Mouse (Mus musculus) lung, postnatal 0 days (tissue): ENCODE measurements around the gene Cpm.

Source experiments
- CTCF ChIP-seq: IDR thresholded peaks from 2 replicates; pipeline ENCODE4 v1.5.1; 2016; ENCODE audit warnings: antibody characterized with exemption, mild to moderate bottlenecking
- EP300 ChIP-seq: IDR thresholded peaks from 2 replicates; pipeline ENCODE4 v1.6.1; 2016; ENCODE audit warnings: antibody characterized with exemption, mild to moderate bottlenecking, control low read depth

DNA sequence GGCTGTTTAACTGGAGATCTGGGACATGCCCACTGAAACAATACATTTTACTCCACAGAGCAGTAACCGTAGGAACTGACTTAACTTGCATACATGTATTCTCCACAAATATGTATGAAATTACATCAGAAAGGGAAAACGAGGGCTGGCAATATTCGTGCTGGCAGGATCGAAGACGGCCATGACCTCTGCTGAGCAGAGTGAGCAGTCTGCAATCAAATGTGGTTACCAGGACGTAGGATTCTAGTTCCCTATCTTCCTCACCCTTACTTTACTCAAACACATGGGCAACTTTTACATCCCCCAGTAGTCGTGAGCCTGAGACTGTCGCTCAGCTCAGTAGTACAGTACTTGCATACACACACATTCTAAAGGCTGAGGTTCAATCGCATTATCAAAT is 79.6 kb downstream of the Cpm start:
- TF ChIP-seq CTCF (no peak), EP300 (no peak)
